Mouse (Mus musculus) brain, embryonic 14.5 days (tissue): Measurements from ENCODE around the gene Fam160a1.

ENCODE experiments used
- CTCF ChIP-seq: fragments of 200-500 bp; IDR thresholded peaks from 2 replicates; pipeline ENCODE4 v1.5.1; 2012; ENCODE audit warnings: inconsistent platforms, mild to moderate bottlenecking, moderate library complexity, borderline replicate concordance; ENCODE audit not compliant: insufficient read depth, insufficient read length; ENCODE audit errors: extremely low read depth
- POLR2A ChIP-seq: fragments of 200-500 bp; IDR thresholded peaks from 2 replicates; pipeline ENCODE4 v1.6.1; 2012; ENCODE audit warnings: mild to moderate bottlenecking, inconsistent platforms, borderline replicate concordance; ENCODE audit not compliant: poor library complexity, insufficient read depth, insufficient read length, severe bottlenecking; ENCODE audit errors: extremely low read depth

GRCm38 (mm10) chr3:85695056-85695455, 122.0 kb downstream of the Fam160a1 start:
- TF ChIP-seq POLR2A (no peak), CTCF (no peak)
